Mouse (Mus musculus) C2C12 (cell line): ENCODE measurements around the gene Ubald1.

Source experiments
- CEBPB ChIP-seq: IDR thresholded peaks from one replicate; pipeline ENCODE4 v1.6.1; 2011; ENCODE audit warnings: low read depth, mild to moderate bottlenecking, control low read depth, moderate library complexity
- CTCF ChIP-seq: IDR thresholded peaks from one replicate; pipeline ENCODE4 v1.5.1; 2011; ENCODE audit not compliant: control insufficient read depth, insufficient read depth, insufficient read length
- FOSL1 ChIP-seq: IDR thresholded peaks from one replicate; pipeline ENCODE4 v1.8.0; 2011; ENCODE audit warnings: mild to moderate bottlenecking, low read length; ENCODE audit not compliant: poor library complexity, insufficient read depth, severe bottlenecking

GRCm38 (mm10) chr16:4877195-4877594 is 2.9 kb downstream of the Ubald1 start:
- TF ChIP-seq CTCF (no peak), CEBPB (no peak), FOSL1 (no peak)
